Mouse (Mus musculus) liver, embryonic 14.5 days (tissue): ENCODE results near the gene Gm21304.
"Not testable (repeated sequence)": the region's sequence is repeated elsewhere in the genome, so short reads cannot be mapped to it uniquely, and the experiment has no call there.

ENCODE experiments used
- CTCF ChIP-seq: IDR thresholded peaks from 2 replicates; pipeline ENCODE4 v1.5.1; 2016; ENCODE audit warnings: antibody characterized with exemption, low read depth, control low read depth
- EP300 ChIP-seq: IDR thresholded peaks from 2 replicates; pipeline ENCODE4 v1.6.1; 2016; ENCODE audit warnings: antibody characterized with exemption, low read depth

DNA sequence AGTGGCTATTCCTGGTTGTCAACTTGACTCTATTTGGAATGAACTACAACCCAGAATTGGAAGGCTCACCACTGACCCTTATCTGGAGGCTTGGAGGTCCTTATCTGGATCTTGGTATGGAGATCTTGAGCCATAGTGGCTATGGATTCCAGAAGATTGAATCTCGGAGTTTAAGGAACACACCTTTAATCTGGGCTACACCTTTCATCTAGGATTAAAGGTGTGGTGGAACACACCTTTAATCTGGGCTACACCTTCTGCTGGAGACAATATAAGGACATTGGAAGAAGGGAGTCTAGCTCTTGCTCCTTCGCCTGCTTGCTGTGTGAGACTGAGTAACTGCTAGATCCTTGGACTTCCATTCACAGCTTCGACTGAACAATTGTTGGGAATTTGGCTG, 25.4 kb downstream of the Gm21304 start, which contains the start of gene Gm4340:
- TF ChIP-seq CTCF, EP300: not testable (repeated sequence)
